Mouse (Mus musculus): Measurements from ENCODE around the gene Ccdc84.
"Not testable (repeated sequence)": the region's sequence is repeated elsewhere in the genome, so short reads cannot be mapped to it uniquely, and the experiment has no call there.

Ccdc84 gene

DNA sequence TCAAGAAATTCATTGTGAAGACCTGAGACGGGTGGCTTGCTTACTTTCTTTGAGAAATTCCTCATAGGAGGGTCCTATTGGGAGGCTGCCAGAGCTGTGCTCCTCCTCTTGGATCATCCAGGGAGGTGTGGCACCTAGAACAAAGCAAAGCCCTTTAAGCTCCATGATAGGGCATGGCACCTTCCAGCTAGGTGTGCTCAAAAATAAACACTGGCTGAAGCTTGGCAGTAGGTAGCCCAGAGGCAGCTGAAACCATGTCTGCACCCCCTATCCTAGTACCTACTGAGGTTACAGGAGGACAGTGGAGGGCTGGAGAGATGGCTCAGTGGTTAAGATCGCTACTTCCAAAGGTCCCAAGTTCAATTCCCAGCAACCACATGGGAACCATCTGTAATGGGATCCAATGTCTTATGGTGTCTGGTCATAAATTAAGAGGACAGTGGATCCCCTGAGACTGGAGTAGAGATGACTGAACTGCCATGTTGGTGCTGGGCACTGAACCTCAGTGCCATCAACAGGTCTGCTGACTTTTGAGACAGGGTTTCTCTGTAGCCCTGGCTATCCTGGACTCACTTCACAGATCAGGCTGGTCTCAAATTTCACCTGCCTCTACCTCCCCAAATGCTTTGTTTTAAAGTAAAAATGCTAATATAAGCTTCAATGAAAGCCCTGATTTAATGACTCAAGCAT lies 7.6 kb downstream of the Ccdc84 start:
- DNase-seq (ENCODE audit: extremely low read depth, low read depth, low spot score): no peak

- not testable (repeated sequence) for DNase-seq (ENCODE audit: extremely low read depth, low read depth, low spot score)
Measured at GRCm38 (mm10) chr9:44408693-44409092, 9.7 kb downstream of the Ccdc84 start.

DNA sequence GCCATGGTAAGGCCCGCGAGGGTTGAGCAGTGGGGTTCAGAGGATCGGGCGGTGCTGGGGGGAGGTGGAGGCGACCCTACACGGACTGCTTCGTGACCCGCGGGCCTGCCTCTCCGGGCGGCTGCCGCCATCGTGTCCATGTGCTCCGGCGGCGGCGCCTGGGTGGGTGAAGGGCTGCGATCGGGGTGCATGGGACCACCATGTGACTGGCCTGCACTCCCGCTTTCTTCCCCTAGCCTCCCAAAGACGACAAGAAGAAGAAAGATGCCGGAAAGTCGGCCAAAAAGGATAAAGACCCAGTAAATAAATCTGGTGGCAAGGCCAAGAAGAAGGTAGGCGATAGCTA lies 10.6 kb downstream of the Ccdc84 start:
- no peak for DNase-seq (ENCODE audit: extremely low read depth, low read depth, low spot score)

- DNase-seq (ENCODE audit: extremely low read depth, low read depth, low spot score): peak; percentile 68
Measured at GRCm38 (mm10) chr9:44406906-44407751, 11.2 kb downstream of the Ccdc84 start, which contains the start of the genes Rps25 and Trappc4. Gene Rps25, plus strand, starts transcription at chr9:44407139. Gene Trappc4, minus strand, starts transcription at chr9:44407600.

DNA sequence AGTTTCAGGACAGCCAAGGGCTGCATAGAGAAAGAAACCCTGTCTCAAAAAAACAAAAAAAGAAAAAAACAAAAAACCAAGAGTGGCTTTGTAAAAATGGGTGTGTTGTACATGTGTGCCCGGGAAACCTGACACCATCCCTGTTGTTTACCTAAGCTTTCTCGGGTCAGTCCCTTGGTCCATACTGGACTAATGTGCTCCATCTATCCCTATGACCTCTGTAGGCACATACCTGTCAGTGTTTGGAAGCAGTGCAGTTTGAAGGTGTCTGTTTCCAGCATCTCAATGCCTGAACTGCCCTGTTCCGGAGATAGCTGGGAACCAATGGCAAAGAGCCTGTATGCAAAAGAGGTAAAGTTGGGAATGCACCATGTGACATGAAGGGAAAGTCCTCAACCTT lies 13.4 kb downstream of the Ccdc84 start:
- DNase-seq (ENCODE audit: extremely low read depth, low read depth, low spot score): no peak

GRCm38 (mm10) chr9:44401081-44401480 lies 17.3 kb downstream of the Ccdc84 start:
- DNase-seq (ENCODE audit: extremely low read depth, low read depth, low spot score): no peak

DNA sequence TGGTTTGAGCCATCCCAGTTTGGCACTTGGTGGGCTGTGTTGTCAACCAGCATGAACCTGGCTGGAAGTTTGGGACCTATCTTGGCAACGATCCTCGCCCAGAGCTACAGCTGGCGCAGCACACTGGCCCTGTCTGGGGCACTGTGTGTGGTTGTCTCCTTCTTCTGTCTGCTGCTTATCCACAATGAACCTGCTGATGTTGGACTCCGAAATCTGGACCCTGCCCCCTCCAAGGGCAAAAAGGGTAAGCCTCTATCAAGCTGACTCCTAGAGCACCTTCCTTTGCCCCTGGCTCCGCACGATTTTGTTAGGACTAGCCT lies 18.6 kb downstream of the Ccdc84 start:
- DNase-seq (ENCODE audit: extremely low read depth, low read depth, low spot score): no peak

DNA sequence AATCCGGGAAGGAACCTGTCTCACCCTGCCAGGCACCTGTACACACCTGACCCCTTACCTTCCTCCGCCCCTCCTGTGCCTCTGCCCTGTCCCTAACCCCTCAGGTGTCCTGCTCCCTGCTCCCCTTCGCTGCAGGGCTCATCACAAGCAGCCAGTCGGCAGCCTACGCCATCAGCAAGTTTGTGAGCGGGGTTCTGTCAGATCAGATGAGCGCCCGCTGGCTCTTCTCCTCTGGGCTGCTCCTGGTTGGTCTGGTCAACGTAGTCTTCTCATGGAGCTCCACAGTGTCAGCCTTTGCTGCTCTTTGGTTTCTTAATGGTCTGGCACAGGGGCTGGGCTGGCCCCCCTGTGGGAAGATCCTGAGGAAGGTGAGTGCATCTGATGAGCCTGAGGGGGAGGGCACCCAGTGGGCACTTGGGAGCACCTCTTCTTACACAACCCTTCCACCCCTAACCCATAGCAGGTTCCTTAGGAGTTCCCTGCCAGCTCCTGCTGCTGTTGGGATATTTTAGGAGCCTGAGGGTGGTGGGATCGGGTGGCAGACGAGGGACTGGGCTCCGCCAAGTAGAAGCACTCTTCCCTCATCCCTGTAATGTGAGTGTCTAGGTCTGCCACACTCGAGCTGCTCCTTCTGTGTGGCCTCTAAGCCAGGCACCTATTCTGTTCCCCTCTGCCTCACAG lies 19.1 kb downstream of the Ccdc84 start:
- no peak for DNase-seq (ENCODE audit: extremely low read depth, low read depth, low spot score)

GRCm38 (mm10) chr9:44398551-44398950 lies 19.8 kb downstream of the Ccdc84 start:
- no peak for DNase-seq (ENCODE audit: extremely low read depth, low read depth, low spot score)

- DNase-seq (ENCODE audit: extremely low read depth, low read depth, low spot score): no peak
Measured at GRCm38 (mm10) chr9:44398087-44398486, 20.3 kb downstream of the Ccdc84 start.

DNA sequence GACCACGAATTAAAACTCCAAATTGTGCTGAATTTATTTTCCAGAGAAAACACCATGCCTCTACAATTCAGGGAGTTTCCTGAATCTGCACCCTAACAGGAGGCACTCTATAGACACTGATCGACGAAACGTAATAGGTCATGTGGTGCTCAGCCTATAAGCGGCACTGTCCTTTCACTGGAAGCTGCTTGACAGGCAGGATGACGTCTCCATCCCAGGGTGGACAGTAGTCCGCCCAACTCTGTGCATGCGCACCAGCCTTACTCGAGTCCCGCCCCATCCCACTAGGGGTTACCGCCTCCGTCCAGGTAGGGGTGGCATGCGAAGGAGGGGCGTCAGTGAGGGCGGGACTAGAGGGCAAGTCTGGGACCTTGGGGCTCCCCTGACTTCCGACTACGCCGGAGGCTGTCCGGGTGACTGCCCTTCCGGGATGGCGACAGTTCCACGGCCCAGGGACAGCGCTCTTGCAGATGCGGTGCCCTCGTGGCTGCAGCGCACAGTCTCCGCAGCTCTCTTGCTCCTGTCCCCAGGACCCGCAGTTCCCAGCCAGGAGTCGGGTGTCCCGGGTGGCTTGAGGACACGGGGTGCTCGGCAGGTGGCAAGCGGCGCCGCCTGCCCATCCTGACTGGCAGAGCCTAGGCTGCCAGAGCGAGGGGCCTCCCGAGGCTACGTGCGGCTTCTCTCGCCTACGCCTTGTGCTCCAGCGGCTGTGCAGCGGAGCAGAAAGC lies 21.5 kb downstream of the Ccdc84 start, which contains the start of gene Slc37a4:
Gene Slc37a4, plus strand, starts transcription at position 169 of the 728 bp plus-strand sequence.
- DNase-seq (ENCODE audit: extremely low read depth, low read depth, low spot score): peak; percentile 86

DNA sequence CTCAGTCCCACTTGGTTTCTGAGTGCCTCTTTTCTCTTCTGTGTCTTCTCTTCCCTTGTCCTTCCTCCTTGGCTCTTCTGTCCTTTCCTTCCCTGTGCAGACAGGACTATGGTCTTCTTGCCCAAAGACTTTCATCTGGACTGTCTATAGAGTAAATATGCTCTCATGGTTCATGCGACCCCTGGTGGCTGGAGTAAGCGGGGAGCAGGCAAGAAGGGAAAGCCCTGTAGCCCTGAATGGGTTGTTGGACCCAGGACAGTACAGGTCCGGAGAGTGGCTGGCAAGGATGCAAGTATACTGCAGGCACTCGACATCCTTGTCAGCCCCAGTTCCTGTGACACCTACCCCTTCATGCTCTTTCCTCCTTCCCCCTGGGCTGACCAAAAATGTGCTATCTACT lies 26.9 kb downstream of the Ccdc84 start:
- DNase-seq (ENCODE audit: extremely low read depth, low read depth, low spot score): no peak

DNA sequence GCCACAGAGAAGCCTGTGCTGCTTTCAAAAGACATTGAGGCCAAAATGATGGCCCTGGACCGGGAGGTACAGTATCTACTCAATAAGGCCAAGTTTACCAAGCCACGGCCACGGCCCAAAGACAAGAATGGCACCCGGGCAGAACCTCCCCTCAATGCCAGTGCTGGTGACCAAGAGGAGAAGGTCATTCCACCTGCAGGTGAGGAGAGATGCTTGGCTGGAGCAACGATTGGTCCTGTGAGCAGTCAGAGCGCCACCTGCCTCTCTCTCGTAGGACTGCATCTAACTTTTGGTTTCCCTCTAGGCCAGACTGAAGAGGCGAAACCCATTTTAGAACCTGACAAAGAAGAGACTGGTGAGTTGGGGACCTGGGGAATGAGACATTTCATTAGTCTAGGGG lies 29.1 kb downstream of the Ccdc84 start:
- DNase-seq (ENCODE audit: extremely low read depth, low read depth, low spot score): no peak

GRCm38 (mm10) chr9:44387221-44387620 lies 31.1 kb downstream of the Ccdc84 start:
- DNase-seq (ENCODE audit: extremely low read depth, low read depth, low spot score): no peak

- DNase-seq (ENCODE audit: extremely low read depth, low read depth, low spot score): no peak
Measured at GRCm38 (mm10) chr9:44384596-44384995, 33.8 kb downstream of the Ccdc84 start.

DNA sequence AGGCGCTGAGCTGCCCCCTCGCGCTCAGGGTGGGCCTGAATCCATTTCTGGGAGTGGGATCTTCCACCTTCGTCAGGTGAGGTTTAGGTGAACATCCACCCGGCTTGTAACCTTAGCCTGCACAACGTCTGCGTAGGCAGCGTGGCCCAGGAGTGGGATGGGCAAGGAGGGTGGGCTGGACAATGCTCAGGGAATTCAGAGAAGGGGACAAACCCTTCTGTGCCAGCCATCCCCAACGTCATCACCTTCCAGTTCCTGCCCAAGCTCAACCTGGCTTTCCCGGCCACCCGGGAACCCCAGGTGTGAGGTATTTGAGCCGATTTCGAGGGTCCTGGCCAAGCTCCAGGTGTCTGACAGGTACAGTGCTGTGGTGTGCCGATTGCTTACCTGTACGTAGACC lies 38.5 kb downstream of the Ccdc84 start:
- DNase-seq (ENCODE audit: extremely low read depth, low read depth, low spot score): no peak

DNA sequence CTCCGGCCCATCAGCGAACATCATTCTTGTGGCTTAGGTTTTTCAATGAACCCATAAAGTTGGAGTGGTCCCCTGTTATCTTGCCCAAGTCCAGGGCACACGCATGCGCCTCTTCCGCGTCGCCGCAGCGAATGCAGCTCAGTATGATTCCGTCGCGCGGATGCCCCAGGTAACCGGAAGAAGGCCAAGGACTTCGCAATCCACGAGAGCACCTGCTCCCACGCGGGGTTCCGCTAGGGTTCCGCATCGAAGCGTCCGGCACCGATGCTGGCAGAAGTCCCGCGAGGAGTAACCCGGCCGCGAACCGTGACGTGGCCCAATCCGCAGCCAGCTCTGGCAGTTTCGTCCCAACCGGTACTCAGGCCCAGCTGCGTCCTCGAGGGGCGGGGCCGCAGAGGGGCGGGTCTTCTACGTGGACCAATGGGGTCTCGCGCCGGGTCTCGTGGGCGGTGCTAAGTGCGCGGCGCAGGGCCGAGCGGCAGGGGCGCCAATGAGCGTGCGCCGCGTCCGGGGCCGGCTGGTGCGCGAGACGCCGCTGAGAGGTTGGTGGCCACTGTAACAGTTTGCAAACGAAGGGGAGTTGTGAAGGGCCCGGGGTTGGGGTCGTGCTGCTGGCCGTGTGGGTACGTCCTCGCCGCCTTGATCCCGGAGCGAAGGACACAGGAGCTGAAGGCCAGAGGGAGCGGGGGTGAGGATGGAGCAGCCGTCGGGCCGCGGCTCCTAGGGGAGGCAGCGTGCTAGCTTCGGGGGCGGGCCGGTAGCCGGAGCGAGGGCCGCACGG lies 39.1 kb downstream of the Ccdc84 start, which contains the start of gene Hyou1:
Gene Hyou1, plus strand, starts transcription at position 437 of the 781 bp plus-strand sequence.
- DNase-seq (ENCODE audit: extremely low read depth, low read depth, low spot score): peak; percentile 66

DNA sequence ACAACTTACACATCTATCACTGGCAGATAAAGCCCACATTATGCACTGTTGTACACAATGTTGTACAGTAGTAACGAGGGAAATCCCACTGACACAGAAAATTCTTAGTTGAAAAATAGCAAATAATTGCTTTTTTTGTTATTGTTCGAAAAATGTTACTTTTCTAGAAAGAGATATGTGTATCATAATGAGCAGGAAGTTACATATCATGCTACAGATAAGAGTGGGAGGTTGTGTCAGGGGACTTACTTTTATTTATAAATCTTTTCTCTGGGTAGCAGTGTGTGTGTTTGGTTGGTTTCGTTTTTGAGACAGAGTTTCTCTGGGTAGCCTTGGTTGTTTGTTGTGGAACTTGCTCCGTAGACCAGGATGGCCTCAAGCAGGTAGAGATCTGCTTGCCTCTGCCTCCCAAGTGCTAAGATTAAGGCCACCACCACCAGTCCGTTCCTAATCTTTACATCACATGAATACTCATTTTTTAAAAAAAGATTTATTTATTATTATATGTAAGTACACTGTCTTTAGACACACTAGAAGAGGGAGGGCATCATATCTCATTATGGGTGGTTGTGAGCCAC lies 40.1 kb downstream of the Ccdc84 start:
- no peak for DNase-seq (ENCODE audit: extremely low read depth, low read depth, low spot score)

- DNase-seq (ENCODE audit: extremely low read depth, low read depth, low spot score): not testable (repeated sequence)
Measured at GRCm38 (mm10) chr9:44377335-44377734, 41.0 kb downstream of the Ccdc84 start.

DNA sequence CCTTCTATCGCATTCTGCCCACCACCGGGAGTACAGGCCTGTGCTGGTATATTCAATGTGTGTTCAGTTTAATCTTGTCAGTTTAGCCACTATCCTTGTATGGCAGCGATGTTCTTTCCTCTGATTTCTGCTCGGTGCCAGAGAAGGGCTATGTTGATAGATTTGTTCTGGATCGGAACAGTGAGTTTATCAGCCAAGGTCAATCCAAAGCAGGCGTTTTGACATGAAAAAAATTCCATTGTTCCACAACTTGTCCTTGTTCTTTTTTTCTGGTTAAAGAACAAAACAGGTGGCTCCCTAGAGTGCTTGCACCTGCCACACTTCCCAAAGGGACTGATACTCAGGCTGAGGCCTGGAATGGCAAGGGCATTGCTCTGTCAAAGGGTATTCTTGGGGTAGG lies 42.2 kb downstream of the Ccdc84 start:
- DNase-seq (ENCODE audit: extremely low read depth, low read depth, low spot score): no peak
